Mouse (Mus musculus) embryonic fibroblast, embryonic 13.5 days (primary cell): ENCODE measurements around the gene Hnrnpk.

Experiments used
- CTCF ChIP-seq: IDR thresholded peaks from 2 replicates; pipeline ENCODE4 v1.5.1; 2011; ENCODE audit warnings: mild to moderate bottlenecking, control low read depth, low read length, moderate library complexity, borderline replicate concordance; ENCODE audit not compliant: insufficient read depth
- POLR2A ChIP-seq: IDR thresholded peaks from 2 replicates; pipeline ENCODE4 v1.6.1; 2011; ENCODE audit warnings: low read depth, mild to moderate bottlenecking, control low read depth, low read length, moderate library complexity

GRCm38 (mm10) chr13:58402003-58402743, 970 bp downstream of the Hnrnpk start, which contains the start of gene Rmi1:
- peak; percentile 96 for TF ChIP-seq POLR2A
- no peak; the same call in 1 of the 2 replicates for TF ChIP-seq CTCF
